Mouse (Mus musculus) mouse embryonic stem cell (cell line): Measurements from ENCODE around the gene Fbxl20.

Experiments
- in situ Hi-C, 2 experiments: fragments of 300-500 bp; cut with MboI; formaldehyde crosslinking; loops; 1 replicate in 1 of 2; 3 replicates in 1 of 2; pipeline ENCODE4 v1.14.3; 2019 to 2020; ENCODE audit warnings: low sequenced_read_pairs in 2 of 2, low pct_unique_long_range_greater_than_20kb in 1 of 2, mixed read lengths in 1 of 2; ENCODE audit not compliant: unreplicated experiment in 1 of 2

Fbxl20 gene

DNA sequence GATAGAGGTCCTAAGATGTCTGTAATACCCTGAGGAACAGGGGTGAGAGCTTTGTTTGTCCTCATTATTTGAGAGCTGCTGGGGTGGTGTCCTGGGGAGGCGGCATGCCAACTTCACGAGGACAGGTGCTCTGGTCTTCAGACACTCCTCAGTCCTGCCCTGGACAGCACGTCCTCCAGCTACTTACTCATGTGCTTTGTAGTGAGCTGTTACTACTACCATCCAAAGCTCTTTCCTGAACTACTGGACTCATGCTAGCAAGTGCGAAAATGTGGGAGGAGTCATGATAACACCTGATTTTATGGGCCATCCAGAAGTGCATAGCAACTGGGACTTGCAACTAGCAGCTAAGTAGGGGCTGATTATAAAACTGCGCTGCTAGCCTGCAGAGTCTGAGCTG lies 40.5 kb downstream of the Fbxl20 start:
- in situ Hi-C loops, result no loop called here

- in situ Hi-C loops, result no loop called here
These were observed 48.9 kb downstream of the Fbxl20 start for GRCm38 (mm10) chr11:98101332-98101731.

DNA sequence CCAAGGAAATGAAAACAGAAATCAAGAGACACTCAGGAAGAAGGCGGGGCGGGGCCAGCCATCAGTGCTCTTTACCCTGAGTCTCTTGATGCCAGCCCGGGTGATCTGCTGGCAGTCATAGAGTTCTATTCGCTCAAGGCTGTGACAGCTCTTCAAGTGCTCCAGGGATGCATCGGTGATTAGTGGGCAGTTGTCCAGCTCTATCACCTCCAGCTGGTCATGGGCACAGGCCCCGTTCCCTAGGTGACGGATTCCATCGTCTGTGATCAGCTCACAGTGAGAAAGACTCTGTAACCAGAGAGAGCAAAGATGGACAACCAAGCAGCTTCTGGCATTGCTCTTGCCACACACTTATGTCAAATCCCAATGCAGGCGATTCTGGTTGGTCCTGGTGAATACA lies 59.6 kb downstream of the Fbxl20 start:
- in situ Hi-C loops, result no loop called here

DNA sequence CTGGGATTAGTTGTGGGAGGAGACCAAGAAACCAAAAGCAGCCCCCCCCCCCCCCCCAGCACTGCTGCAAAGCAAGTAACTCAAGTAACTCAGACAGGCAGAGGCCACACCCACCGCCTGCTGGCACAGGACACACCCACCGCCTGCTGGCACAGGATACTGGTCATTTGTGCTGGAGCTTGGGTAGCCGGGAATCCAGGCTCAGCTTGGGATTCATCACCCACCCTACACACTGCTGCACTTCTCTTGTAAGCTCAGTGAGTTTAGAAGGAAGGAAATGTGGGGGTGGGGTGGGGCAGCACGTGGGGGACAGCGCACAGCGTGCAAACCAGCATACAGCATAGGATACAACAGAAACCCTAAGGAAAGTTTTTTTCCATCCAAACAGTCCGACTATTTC lies 62.0 kb downstream of the Fbxl20 start:
- in situ Hi-C loops, result no loop called here

DNA sequence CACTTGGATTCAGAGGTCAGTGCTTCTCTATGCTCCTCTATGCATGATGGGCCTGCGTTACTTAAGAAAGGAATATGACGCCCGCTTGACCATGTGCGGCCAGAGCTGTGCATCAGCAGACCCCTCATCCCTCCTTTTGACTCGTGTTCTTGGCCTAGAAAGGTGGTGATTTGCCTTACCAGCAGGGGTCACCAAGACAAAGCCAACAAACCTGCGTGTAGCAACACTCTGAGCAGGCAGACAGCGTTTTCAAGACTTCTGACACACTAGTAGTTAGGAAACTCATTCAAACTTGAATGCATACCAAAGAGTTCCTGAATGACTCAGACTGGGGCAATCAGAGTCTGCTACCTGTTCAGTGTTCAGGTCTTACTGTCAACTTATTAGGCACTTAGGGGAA lies 63.6 kb downstream of the Fbxl20 start:
- in situ Hi-C loops, result no loop called here

DNA sequence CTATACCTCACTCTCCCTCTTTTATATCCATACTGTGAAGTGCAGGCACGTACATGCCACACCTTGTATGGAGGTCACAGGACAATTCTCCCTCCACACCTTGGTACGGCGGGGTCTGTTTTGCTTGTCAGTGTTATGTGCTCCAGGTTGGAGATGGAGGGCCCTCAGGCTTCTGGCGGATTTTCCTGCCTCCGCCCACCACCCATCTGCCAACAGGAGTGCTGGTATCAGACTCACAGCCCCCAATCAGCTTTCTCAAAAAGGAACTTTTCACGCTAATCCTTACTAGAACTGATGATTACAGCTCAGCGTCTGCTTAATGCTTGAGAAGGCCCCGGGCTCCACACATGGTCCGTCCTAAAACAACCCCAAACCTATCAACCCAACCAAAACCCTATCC lies 64.1 kb downstream of the Fbxl20 start:
- in situ Hi-C loops, result no loop called here

DNA sequence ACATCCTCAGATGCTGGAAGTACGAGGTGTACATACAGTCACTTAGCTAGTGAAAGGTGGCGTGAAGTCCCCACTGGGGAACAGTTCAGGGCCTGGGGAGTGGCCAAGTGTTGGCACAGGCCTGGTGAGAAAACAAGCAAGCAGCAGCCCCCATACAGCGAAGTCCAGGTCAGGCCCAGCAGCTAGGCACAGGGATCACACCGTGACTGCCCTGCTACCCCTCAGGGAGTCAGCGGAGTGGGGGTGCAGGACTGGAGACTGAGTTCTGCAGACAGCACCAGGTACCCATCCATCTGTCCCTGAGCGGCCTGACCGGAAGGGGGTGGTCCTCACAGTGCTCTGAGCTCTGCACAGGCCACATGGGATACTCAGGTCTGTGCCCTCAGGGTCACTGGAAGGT lies 67.5 kb downstream of the Fbxl20 start:
- in situ Hi-C loops, result no loop called here

GRCm38 (mm10) chr11:98080450-98080849 lies 69.8 kb downstream of the Fbxl20 start:
- in situ Hi-C loops, result no loop called here

- in situ Hi-C loops, result no loop called here
These were observed 73.1 kb downstream of the Fbxl20 start for GRCm38 (mm10) chr11:98077086-98077485.

- in situ Hi-C loops, result no loop called here
These were observed 74.9 kb downstream of the Fbxl20 start for GRCm38 (mm10) chr11:98075195-98075808.

DNA sequence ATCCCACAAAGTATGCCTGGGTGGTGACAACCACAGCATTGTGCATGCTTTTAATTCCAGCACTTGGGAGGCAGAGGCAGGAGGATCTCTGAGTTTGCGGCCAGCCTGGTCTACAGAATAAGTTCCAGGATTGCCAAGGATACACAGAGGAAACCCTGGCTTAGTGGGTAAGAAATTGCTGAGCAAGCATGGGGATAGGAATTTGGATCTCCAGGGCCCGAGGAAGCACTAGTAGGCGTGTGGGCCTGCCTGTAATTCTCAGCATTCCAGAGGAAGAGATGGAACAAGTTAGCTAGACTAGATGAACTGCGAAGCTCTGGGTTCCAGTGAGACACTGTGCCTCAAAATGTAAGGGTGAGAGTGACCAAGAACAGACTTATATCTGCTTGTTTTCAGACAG lies 76.8 kb downstream of the Fbxl20 start:
- in situ Hi-C loops, result no loop called here

GRCm38 (mm10) chr11:98067255-98067654 lies 82.9 kb downstream of the Fbxl20 start:
- in situ Hi-C loops, result no loop called here

DNA sequence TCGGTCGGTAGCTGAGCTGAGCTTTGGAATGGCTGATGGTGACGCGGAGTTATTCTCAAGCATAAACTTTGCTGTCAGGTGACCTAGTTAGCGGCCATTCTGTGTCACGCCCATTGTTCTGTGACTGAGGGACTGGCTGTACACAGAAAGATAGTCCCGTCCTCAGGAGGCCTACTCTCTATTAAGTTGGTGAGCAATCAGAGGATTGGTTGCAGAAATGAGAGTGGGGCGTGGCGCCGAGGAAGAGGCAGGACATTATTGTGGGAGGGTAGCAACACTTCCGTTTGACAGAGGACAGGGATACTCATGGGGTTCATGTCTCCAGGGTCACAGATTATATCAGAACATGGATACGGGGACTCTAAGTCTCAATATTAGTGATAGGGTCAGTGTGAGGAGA lies 84.0 kb downstream of the Fbxl20 start:
- in situ Hi-C loops, result no loop called here

DNA sequence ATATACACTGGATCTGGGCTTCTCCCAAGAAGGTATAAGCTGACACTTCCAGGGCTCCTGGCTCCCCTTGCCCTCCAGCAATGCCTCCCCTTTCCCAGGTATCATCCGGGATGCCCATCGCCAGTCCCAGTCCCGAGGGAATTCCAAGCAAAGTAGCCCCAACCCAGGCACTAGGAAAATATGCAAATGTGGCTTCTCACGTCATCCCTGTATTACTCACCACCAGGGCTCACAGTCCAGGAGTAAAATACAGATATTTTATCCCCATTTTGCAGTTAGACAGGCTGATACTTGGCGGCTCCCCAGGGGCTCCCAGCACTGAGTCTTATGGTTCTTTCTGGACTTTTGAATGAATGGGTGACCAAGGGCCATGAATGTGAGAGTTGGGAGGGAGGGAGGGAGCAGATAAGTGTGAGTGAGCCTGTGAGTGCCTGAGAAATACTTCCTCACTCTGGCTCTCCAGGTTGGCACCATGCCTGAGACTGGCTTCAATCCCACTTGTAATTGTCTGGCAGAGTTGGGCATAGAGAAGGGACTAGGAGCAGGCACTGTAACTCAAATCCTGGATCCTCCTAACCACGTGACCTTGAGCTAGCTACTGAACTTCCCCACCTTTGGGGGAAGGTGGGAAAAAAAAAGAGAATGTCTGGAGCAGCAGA lies 88.2 kb downstream of the Fbxl20 start:
- in situ Hi-C loops, result no loop called here

GRCm38 (mm10) chr11:98061441-98061840 lies 88.8 kb downstream of the Fbxl20 start:
- in situ Hi-C loops, result no loop called here

- in situ Hi-C loops, result no loop called here
These were observed 90.0 kb downstream of the Fbxl20 start for GRCm38 (mm10) chr11:98060104-98060692.

DNA sequence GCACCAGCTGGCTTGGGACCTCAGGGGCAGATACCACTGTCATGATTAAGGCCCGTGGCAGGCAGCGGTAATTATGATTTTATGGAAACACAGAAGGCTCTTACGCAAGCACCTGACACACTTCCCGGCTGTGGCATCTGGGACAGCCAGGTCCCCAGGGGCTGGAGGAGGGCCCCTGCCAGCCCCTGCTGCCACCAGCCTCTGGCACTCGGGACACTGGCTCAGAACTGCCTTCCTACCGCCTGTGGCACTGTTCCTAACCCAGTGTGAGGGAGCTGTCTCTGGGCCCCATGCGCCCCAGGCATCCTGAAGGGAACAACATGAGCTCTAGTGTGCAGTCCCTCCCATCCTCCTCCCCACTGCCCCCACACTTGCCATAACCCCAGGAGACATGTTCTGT lies 90.5 kb downstream of the Fbxl20 start:
- in situ Hi-C loops, result no loop called here

GRCm38 (mm10) chr11:98057998-98058397 lies 92.2 kb downstream of the Fbxl20 start:
- in situ Hi-C loops, result no loop called here

- in situ Hi-C loops, result no loop called here
These were observed 92.7 kb downstream of the Fbxl20 start for GRCm38 (mm10) chr11:98057466-98057865.
